Mouse (Mus musculus): ENCODE data around the gene Nrp1. TPM values are rescaled to one million over a fixed set of nuclear protein-coding genes. Genes with fewer than 3 reads are reported as not detected.

Nrp1 gene
- polyA plus RNA-seq, 1 experiment from 2014 or later: 132 TPM

MicroRNA genes within 50 kb of the gene (microRNA counts, 519-probe panel; counts per million panel counts)
- microRNA mmu-miR-1903: 1,324 counts per million, percentile 7 among the panel's probes with 10 or more counts

Small RNAs within 50 kb of the gene (microRNA-seq; reads per million reads assigned to microRNA genes)
- not detected for gene Mir1903

All from forebrain, embryonic 15.5 days (tissue).